Mouse (Mus musculus) liver, adult 2 months (tissue): ENCODE measurements at regions not wholly inside any gene's neighbourhood (a gene's known extent, or its start where the extent isn't known, plus 50 kb on each side); places are given as distances from the start of the nearest gene placed in this dataset.

Experiments used
- DNase-seq: peaks from one replicate; pipeline ENCODE4 v3.0.0-alpha.2; 2011; ENCODE audit warnings: low read depth, low spot score; ENCODE audit errors: extremely low read depth
- H3K27ac ChIP-seq: fragments of 200-500 bp; replicated peaks from 2 replicates; pipeline ENCODE4 v1.5.1; 2012; ENCODE audit warnings: low read depth, mild to moderate bottlenecking, control low read depth, inconsistent platforms, low read length; ENCODE audit not compliant: insufficient read depth
- H3K27me3 ChIP-seq: fragments of 200-500 bp; 2 replicates; pipeline ENCODE4 v1.6.1; 2012; ENCODE audit warnings: mild to moderate bottlenecking, moderate library complexity, low read length, inconsistent platforms; ENCODE audit not compliant: control insufficient read depth, insufficient read depth
- H3K36me3 ChIP-seq: fragments of 200-500 bp; 2 replicates; pipeline ENCODE4 v1.6.1; 2012; ENCODE audit warnings: low read length, inconsistent platforms; ENCODE audit not compliant: control insufficient read depth, insufficient read depth
- H3K4me1 ChIP-seq: fragments of 200-500 bp; 2 replicates; pipeline ENCODE4 v1.6.1; 2011; ENCODE audit warnings: low read length; ENCODE audit not compliant: control insufficient read depth, insufficient read depth
- H3K4me3 ChIP-seq: fragments of 200-500 bp; 2 replicates; pipeline ENCODE4 v1.5.1; 2011; ENCODE audit warnings: low read depth, mild to moderate bottlenecking, control low read depth, low read length, moderate library complexity; ENCODE audit not compliant: insufficient read depth
- H3K79me2 ChIP-seq: fragments of 200-500 bp; 2 replicates; pipeline ENCODE4 v1.6.1; 2012; ENCODE audit warnings: inconsistent platforms, mild to moderate bottlenecking, low read length, moderate library complexity; ENCODE audit not compliant: control insufficient read depth, insufficient read depth
- H3K9ac ChIP-seq: fragments of 200-500 bp; 2 replicates; pipeline ENCODE4 v1.6.1; 2012; ENCODE audit warnings: low read depth, mild to moderate bottlenecking, control low read depth, inconsistent platforms, low read length
- CTCF ChIP-seq: fragments of 200-500 bp; IDR thresholded peaks from 2 replicates; pipeline ENCODE4 v1.5.1; 2011; ENCODE audit warnings: low read depth, low read length, control low read depth
- POLR2A ChIP-seq: fragments of 200-500 bp; IDR thresholded peaks from 2 replicates; pipeline ENCODE4 v1.6.1; 2011; ENCODE audit warnings: low read length, control low read depth; ENCODE audit not compliant: insufficient read depth; ENCODE audit errors: extremely low read depth
- WGBS: fragments of 180-500 bp; shearing (Covaris S2); methylation state at CpG from one replicate; pipeline ENCODE4 v1.1.7; 2018; 5-methylcytosine and 5-hydroxymethylcytosine counted together

DNA sequence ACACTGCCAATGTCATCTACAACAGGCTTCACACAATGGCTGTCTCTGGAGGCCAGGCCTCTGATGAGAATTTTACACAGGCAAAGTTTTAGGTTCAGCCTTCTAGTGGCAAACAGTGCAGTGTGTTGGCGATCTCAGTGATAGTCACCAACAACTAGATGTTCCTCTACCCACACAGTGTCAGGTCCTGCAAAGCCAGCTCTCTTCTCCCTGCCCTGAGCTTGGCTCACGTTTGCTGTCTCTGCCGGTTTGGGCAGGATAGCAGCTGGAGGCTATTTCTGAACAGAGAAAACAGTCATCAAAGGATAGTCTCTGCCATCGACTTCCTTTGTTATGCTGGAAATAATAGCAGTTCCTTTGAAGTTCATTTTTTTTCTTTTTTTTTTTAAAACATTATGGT lies 74.9 kb upstream of the Dlgap1 start:
- Histone ChIP-seq H3K9ac (no peak overlapping the region), H3K79me2 (no peaks in the 10 kb centered on the region), H3K27me3 (no peaks in the 10 kb centered on the region), H3K36me3 (no peaks in the 10 kb centered on the region), H3K27ac (no peak overlapping the region), H3K4me1 (no peaks in the 10 kb centered on the region), H3K4me3 (no peak overlapping the region)
- no peak for DNase-seq
- WGBS = 75% methylated on average over 4 of the region's 4 CpGs
- no peak for TF ChIP-seq CTCF
- TF ChIP-seq POLR2A = no peak
